Mouse (Mus musculus): ENCODE results near the gene Mtfr1l. TPM values are rescaled to one million over a fixed set of nuclear protein-coding genes. Genes with fewer than 3 reads are reported as not detected.

Gene Mtfr1l
- total RNA-seq, 2 experiments from 2014 or later: 159 to 165 TPM

DNA sequence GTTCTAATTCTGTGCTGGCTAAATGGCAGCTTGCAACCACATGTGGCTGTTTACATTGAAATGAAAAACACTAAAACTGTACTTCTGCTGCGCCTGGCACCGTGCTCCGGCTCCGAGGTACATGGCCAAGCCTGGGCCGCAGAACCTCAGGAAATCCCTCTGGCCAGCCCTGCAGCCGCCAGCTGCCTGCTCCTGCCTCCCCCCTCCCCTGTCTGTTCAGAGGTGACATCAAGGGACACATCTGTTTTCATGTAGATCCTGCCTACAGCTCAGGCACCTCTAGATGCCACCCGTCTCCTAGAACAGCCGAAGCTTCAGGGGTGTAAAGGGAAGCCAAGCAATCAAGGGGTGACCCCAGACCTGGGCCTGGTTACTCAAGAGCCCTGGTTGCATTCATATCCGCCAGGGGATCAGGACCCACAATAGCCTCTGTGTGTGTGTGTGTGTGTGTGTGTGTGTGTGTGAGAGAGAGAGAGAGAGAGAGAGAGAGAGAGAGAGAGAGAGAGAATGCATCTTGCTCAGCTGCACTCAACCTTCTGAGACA is 23.5 kb upstream of the Mtfr1l start:
- intact Hi-C loops (cut with DNase I): no loop called here
- DNase-seq: no peak

GRCm38 (mm10) chr4:134557626-134558249 is 22.6 kb upstream of the Mtfr1l start:
- intact Hi-C loops (cut with DNase I): no loop called here
- no peak for DNase-seq

DNA sequence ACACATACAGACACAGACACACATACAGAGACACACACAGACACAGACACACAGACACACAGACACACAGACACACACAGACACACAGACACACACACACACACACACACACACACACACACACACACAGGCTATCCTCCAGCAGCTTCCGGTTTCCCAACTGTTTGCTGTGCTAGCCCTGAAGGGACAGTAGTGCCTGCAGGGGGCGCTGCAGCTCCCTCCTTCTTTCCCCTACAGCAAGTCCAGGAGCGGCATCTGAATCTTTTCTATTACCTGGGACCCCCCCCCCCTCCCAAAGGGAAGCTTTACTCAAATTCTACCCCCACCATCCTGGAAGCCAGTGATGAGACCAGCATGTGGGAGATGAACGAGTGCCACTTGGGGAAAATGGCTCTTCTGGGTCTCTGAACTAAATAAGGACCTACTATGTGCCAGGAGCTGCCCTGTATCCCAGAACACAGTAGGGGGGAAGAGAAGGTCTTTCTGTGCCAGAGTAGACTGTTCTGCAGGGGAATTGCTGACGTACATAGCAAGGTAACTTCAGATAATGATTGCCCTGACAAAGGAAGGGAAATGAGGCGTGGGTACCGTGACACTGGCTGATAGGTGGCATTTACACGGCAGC is 20.9 kb upstream of the Mtfr1l start:
- DNase-seq: peak in 1 of 2 experiments; percentile 62
- intact Hi-C loops (cut with DNase I): no loop called here

DNA sequence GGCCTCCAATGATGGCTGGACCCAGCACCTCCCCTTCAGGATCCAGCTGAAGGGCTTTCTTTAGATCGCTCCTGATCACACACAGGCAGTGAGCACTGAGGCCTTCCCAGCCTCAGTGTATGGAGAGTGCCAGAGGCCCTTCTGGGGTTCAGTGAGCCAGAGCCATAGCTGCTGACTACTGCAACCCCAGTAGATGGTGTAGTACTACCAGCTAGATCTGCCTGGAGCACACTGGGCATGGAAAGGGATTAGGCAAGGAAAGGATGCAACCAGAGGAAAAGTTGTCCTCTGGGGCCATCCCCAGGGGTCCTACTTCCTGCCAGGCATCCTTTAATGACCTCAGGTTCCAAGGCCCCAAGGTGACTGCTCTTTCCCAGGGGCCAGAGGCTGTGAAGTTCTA is 18.4 kb upstream of the Mtfr1l start:
- DNase-seq: no peak
- intact Hi-C loops (cut with DNase I): no loop called here

DNA sequence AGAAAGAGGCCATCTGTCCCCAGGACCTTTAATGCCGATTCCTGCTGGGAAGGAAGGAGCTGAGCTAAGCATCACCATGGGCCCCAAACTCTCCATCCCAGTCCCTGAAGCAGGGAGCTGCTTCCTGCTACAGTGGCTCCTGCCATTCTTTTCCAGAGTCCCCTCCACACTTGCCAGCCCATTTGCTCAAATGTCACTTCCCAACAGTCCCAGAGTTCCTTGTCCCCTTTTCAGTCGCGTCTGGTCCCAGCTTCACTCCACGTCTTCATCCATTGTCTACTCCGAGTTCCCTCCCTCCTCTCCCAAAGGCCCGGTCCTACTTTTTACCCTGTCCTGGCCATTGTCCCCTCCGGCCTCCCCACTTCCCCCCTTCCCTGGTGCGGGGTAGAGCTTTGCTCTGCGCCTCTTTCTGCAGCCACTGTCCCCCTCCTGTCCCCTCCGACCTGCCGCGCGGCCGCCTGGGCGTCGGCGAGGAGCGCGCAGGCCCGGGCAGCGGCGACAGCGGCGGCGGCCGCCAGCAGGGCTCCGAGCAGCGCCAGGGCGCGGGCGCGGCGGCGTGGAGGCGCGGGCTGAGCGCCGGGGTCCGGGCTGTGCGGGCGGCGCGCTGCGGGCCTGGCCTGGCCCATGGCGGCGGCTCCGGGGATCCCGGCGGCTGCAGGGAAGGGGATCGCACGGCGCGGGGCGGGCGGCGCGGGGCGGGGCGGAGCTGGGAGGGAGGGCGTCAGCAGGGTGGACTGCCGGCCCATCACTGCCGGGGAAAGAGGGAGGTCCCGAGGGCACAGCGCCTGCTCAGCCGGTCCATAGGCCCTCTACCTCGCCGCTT is 16.5 kb upstream of the Mtfr1l start, which contains the start of gene Selenon:
Gene Selenon, minus strand, starts transcription at position 673 of the 823 bp plus-strand sequence.
- intact Hi-C loops (cut with DNase I): no loop called here
- peak; percentile 73 to 84 for DNase-seq

DNA sequence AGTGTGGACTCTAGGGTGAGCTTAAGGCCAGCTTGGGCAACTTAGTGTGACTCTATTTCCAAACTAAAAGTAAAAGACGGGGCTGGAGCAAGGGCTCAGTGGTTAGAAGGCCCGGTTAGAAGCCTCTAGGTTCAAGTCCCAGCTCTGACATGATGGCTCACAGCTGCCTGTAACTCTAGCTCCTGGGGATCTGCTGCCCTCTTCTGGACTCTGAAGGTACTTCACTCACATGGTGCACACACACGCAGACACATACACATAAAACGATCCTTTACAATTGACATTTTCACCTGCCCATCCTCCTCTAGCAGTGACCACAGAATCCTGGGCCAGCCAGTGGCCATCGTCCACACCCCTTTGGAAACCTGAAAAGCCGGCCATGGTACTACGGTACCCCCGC is 14.7 kb upstream of the Mtfr1l start:
- DNase-seq: no peak
- intact Hi-C loops (cut with DNase I): no loop called here

DNA sequence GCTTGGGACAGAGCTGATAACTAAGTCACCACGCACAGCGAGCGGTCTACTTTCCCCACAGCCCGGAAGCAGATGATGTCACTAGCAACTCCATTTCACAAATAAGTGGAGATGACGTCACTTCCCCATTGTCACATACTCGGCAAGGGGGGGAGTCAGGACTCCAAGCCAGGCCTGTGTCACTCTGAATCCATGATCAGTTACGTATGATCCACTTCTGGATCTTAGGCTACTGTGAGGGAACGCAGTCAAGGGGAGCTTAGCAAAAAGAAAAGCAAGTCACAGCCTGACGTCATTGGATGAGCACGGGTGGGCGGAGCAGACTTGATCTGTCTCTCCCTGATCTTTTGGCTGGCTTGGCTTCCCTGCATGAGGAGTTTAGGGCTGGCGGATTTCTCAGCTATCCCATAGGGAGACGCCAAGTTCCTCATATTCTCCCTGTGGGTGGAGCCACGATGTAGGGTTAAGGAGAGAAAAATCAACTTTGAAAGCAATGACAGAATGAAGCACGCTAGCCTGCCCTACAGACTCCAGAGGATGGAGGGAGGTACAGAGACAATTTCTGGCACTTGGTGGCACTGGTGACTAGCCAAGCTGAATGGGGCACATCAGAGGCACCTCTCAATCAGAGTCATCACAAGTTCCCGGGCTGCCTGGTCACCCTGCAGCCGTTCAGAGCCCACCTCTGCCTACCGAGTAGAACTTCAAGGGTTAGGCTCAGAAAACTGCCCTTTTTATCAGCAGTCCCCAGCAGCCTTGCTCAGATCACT is 13.2 kb upstream of the Mtfr1l start:
- intact Hi-C loops (cut with DNase I): no loop called here
- peak; percentile 61 to 66 for DNase-seq

GRCm38 (mm10) chr4:134546814-134547705 is 11.9 kb upstream of the Mtfr1l start:
- intact Hi-C loops (cut with DNase I): no loop called here
- DNase-seq: peak; percentile 40 to 51

DNA sequence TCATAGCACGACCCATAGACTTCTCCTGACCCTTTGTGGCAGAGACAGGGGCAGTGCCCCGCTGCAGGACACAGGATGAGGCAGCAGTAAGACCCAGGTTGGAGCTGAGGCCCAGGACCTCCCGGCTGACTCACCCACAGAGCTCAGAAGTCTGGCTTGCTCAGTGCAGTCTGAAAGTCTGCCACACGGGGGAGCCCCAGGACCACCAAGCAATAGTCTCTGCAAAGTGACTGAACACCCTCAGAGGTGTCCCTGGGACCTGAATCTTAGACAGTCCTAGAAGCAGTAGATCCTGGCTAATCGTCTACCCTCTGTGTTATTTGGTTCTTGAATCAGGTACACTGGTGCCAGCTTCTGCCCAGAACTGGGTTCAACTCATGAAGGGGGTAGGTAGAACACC is 8.1 kb upstream of the Mtfr1l start:
- intact Hi-C loops (cut with DNase I): loop anchor here (1.0 to 5.0 kb wide), 3 partner anchors 171 to 339 kb away; no protein-coding TSS in a partner anchor
- peak; percentile 94 to 98 for DNase-seq

DNA sequence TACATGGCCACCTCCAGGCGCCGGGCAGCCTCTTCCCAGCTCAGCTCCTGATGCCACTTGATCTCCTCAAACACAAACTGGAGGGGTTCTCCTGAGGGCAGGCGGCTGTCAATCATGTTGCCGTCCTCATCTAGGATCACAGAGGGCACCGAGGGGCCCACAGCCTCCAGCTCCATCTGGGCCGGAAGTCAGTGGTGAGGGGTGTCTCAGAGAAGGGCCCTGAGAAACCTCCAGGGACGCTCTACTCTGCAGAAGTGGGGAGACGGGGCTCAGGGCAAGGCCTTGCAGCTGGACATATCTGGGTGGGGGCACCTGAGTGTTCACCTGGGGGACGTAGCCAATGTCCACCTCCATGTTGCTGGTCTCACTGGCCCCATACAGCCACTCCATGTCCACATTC is 7.5 kb upstream of the Mtfr1l start:
- intact Hi-C loops (cut with DNase I): loop anchor here (1.0 to 5.0 kb wide), 3 partner anchors 172 to 340 kb away; no protein-coding TSS in a partner anchor
- DNase-seq: no peak

GRCm38 (mm10) chr4:134538997-134539580 is 3.9 kb upstream of the Mtfr1l start:
- intact Hi-C loops (cut with DNase I): no loop called here
- DNase-seq: no peak

DNA sequence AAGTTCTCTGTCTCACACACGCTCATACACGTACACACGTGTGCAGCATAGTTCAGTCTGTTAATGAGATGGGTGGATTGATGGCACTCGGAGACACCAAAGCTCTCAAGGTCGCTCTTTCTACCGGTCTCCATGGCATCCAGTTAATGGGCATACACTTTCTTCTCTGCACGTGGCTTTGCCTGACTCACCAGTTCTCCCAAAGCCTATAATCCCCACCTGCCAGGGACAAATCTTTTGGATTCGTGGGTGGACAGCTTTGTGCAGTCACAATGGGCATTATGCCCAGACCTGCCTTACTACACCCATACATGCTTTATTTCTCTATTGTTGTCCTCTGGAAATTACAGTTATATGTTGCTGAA is 582 bp upstream of the Mtfr1l start:
- DNase-seq: no peak
- intact Hi-C loops (cut with DNase I): no loop called here

GRCm38 (mm10) chr4:134534124-134534886 is 882 bp downstream of the Mtfr1l start:
- intact Hi-C loops (cut with DNase I): no loop called here
- peak; percentile 78 to 82 for DNase-seq

- DNase-seq: no peak
- intact Hi-C loops (cut with DNase I): loop anchor here (2.0 kb wide), 1 partner anchor 17 kb away; no protein-coding TSS in a partner anchor
Observed at GRCm38 (mm10) chr4:134533421-134533820, 1.8 kb downstream of the Mtfr1l start.

DNA sequence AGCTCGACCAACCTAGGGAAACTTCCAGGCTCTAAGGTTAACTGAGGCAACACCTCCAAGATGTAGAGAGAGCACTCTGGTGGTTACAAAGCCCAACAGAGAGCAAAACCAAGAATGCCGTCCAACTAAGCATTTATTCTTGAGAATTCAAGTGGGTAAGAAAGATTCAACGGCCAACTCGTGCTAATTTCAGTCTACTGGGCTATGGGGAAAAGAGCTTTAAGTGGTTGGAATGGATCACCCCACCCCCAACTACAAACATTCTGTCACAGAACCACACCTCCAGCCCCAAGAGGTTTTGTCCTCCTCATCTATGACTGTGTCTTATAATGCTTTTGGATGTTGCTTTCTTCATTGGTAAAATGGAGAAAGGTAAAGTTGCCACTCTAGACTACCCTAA is 2.3 kb downstream of the Mtfr1l start:
- intact Hi-C loops (cut with DNase I): loop anchor here (2.0 kb wide), 1 partner anchor 16 kb away; no protein-coding TSS in a partner anchor
- no peak for DNase-seq

- DNase-seq: no peak
- intact Hi-C loops (cut with DNase I): no loop called here
Observed at GRCm38 (mm10) chr4:134526220-134526619, 9.0 kb downstream of the Mtfr1l start.

- no peak for DNase-seq
- intact Hi-C loops (cut with DNase I): no loop called here
Observed at GRCm38 (mm10) chr4:134525806-134526205, 9.4 kb downstream of the Mtfr1l start.

DNA sequence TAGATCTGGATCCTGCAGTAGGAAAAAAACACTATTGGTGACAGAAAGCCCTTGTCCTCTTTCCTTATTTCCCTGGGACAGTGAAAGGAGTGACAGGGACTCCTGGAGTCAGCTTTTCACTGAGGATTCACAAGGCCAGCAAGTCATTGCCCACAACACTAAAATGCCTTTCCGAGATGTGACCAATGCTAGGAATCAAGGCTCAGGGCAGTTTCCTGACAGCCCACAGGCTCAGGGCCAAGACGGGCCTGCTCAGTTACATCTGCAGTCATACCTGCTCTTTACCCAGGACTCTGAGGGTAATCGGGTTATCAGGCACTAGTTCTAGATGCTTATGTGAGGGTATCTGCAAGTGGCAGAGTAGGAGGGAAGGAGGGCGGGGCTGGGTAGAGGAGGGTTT is 11.7 kb downstream of the Mtfr1l start:
- DNase-seq: no peak
- intact Hi-C loops (cut with DNase I): no loop called here

Measured in heart, postnatal 10 days (tissue).